Mouse (Mus musculus) layer of hippocampus, postnatal 25 days (tissue): ENCODE measurements around the gene Rusc2. TPM values are rescaled to one million over a fixed set of nuclear protein-coding genes. Genes with fewer than 3 reads are reported as not detected.

Experiments used
- total RNA-seq, 2 experiments: library from RNA; stranded (reverse); gene quantifications; 2 replicates each; pipeline ENCODE4 v1.2.3; 2021

Gene Rusc2
- total RNA-seq, 2 experiments from 2014 or later = 122 to 123 TPM

Other genes with a start within 250 kb of the Rusc2 start
- under 1 TPM; 0.12 to 0.23 TPM for gene Atp8b5, start 114.8 kb upstream of the Rusc2 start, total RNA-seq
- 1 to 10 TPM in 1 of 2 experiments, under 1 TPM in 1; 0.59 to 3.1 TPM for gene Fam166b, start 47.2 kb downstream of the Rusc2 start, total RNA-seq
- 10 to 100 TPM; 74.1 to 77.6 TPM for gene Tesk1, start 60.0 kb downstream of the Rusc2 start, total RNA-seq
- gene Cd72, start 72.6 kb downstream of the Rusc2 start, total RNA-seq = under 1 TPM in 1 of 2 experiments, not detected in 1; 0.22 TPM
- gene Sit1, start 101.8 kb downstream of the Rusc2 start, total RNA-seq = not detected
- gene Ccdc107, start 110.9 kb downstream of the Rusc2 start, total RNA-seq = 10 to 100 TPM; 23.5 to 28.1 TPM
- under 1 TPM; 0.27 to 0.70 TPM for gene Arhgef39, start 117.7 kb downstream of the Rusc2 start, total RNA-seq
- gene Car9, start 125.0 kb downstream of the Rusc2 start, total RNA-seq = under 1 TPM; 0.22 to 0.35 TPM
- gene Tpm2, start 141.8 kb downstream of the Rusc2 start, total RNA-seq = 1 to 10 TPM; 5.1 to 5.8 TPM
- 10 to 100 TPM; 58.8 to 71.2 TPM for gene Creb3, start 180.4 kb downstream of the Rusc2 start, total RNA-seq
- gene Tln1, start 180.7 kb downstream of the Rusc2 start, total RNA-seq = 10 to 100 TPM; 40.9 to 47.3 TPM
- 10 to 100 TPM; 40.9 to 42.7 TPM for gene Rgp1, start 196.7 kb downstream of the Rusc2 start, total RNA-seq
- 10 to 100 TPM; 60.8 to 64.4 TPM for gene Gba2, start 196.9 kb downstream of the Rusc2 start, total RNA-seq
- not detected for gene Msmp, start 202.5 kb downstream of the Rusc2 start, total RNA-seq
- 10 to 100 TPM; 44.3 to 58.4 TPM for gene Npr2, start 250.0 kb downstream of the Rusc2 start, total RNA-seq